Comparison of ENCODE assay signal across 16 mouse cellular contexts in genomic region chr6:120588701-120589659, GRCm38 (mm10). TPM values are rescaled to one million over a fixed set of nuclear protein-coding genes. Genes with fewer than 3 reads are reported as not detected.
DNase-seq lines count a peak whose midpoint lies in the region; ATAC-seq and TF ChIP-seq lines count a peak whose summit lies in the region.
"Had no signal": no experiment of that assay in that cellular context is flagged by ENCODE, and none has a peak within 500 bp of the region (broad histone marks: within the 10 kb centered on the region; RNA-seq: fewer than 3 reads in every experiment).

No protein-coding gene starts in this region.

- intact Hi-C loops in left cerebral cortex, postnatal 4 days (cut with DNase I), result no loop called here

- H3K9me3 ChIP-seq in heart, embryonic 12.5 days (replicated peaks), result no peaks in the 10 kb centered on the region
- no peaks in the 10 kb centered on the region for H3K9me3 ChIP-seq in midbrain, embryonic 13.5 days
- H3K9me3 ChIP-seq: forebrain, embryonic 12.5 days; midbrain, embryonic 15.5 days had no signal

- peaks cover 19% of the 10 kb centered on the region for H3K4me1 ChIP-seq in heart, embryonic 12.5 days (replicated peaks)
- H3K4me1 ChIP-seq in liver, adult 2 months (ENCODE audit: control insufficient read depth, insufficient read depth, low read length), result peaks cover 29% of the 10 kb centered on the region
- peaks cover 21% of the 10 kb centered on the region for H3K4me1 ChIP-seq in midbrain, embryonic 13.5 days (replicated peaks)

- H3K36me3 ChIP-seq in heart, embryonic 12.5 days, result no peaks in the 10 kb centered on the region
- no peaks in the 10 kb centered on the region for H3K36me3 ChIP-seq in liver, adult 2 months (ENCODE audit: control insufficient read depth, insufficient read depth, low read length)
- H3K36me3 ChIP-seq in midbrain, embryonic 13.5 days, result no peaks in the 10 kb centered on the region
- H3K36me3 ChIP-seq: forebrain, embryonic 12.5 days; midbrain, embryonic 15.5 days had no signal

- H3K79me2 ChIP-seq in liver, adult 2 months (ENCODE audit: control insufficient read depth, insufficient read depth, low read length), result no peaks in the 10 kb centered on the region

- peak; percentile 73 for DNase-seq in heart, adult 8-10 months (ENCODE audit: low spot score)
- DNase-seq in c-Kit-positive CD71-positive TER-119-negative erythroid progenitor cells, embryonic 14.5 days (ENCODE audit: low read depth), result peak; percentile 64
- peak; percentile 93 for DNase-seq in liver, adult 2 months (ENCODE audit: extremely low read depth, low read depth, low spot score)
- no peak for DNase-seq in left cerebral cortex, postnatal 4 days
- no peak for DNase-seq in kidney, postnatal 14 days
- DNase-seq: cerebellum, adult 11 months; embryo, embryonic 11 days; lung, postnatal 10 days; right cerebral cortex, postnatal 14 days; thymus, postnatal 36 days had no signal

- H3K4me3 ChIP-seq in heart, embryonic 12.5 days, result no peak overlapping the region
- no peak overlapping the region for H3K4me3 ChIP-seq in liver, adult 2 months (ENCODE audit: insufficient read depth, low read depth, low read length)
- H3K4me3 ChIP-seq in midbrain, embryonic 13.5 days (replicated peaks), result no peak overlapping the region
- H3K4me3 ChIP-seq: forebrain, embryonic 12.5 days; midbrain, embryonic 15.5 days had no signal

- H3K27me3 ChIP-seq in heart, embryonic 12.5 days (replicated peaks), result 0 out of 2 replicates have a peak, but pooled peaks cover 3% of the 10 kb centered on the region
- no peaks in the 10 kb centered on the region for H3K27me3 ChIP-seq in liver, adult 2 months (ENCODE audit: control insufficient read depth, insufficient read depth, low read length)
- no peaks in the 10 kb centered on the region for H3K27me3 ChIP-seq in midbrain, embryonic 13.5 days
- H3K27me3 ChIP-seq: CH12.LX; forebrain, embryonic 12.5 days; midbrain, embryonic 15.5 days had no signal

- no peak overlapping the region for H3K9ac ChIP-seq in heart, embryonic 12.5 days
- no peak overlapping the region for H3K9ac ChIP-seq in liver, adult 2 months (ENCODE audit: low read depth, low read length)
- no peak overlapping the region for H3K9ac ChIP-seq in midbrain, embryonic 13.5 days (replicated peaks)
- H3K9ac ChIP-seq: forebrain, embryonic 12.5 days; midbrain, embryonic 15.5 days had no signal

- no peak overlapping the region for H3K27ac ChIP-seq in heart, embryonic 12.5 days (ENCODE audit: poor library complexity, severe bottlenecking)
- H3K27ac ChIP-seq in liver, adult 2 months (replicated peaks; ENCODE audit: insufficient read depth, low read depth, low read length), result peak overlapping the region; percentile 84
- H3K27ac ChIP-seq in midbrain, embryonic 13.5 days, result no peak overlapping the region
- H3K27ac ChIP-seq: forebrain, embryonic 12.5 days; midbrain, embryonic 15.5 days had no signal

- H3K4me2 ChIP-seq in heart, embryonic 12.5 days, result no peak overlapping the region
- H3K4me2 ChIP-seq in midbrain, embryonic 13.5 days (replicated peaks), result no peak overlapping the region
- H3K4me2 ChIP-seq: forebrain, embryonic 12.5 days; midbrain, embryonic 15.5 days had no signal

- ATAC-seq in heart, embryonic 12.5 days (ENCODE audit: insufficient number of reproducible peaks, low FRiP score), result no peak
- ATAC-seq in midbrain, embryonic 13.5 days, result no peak
- ATAC-seq: hindbrain, embryonic 16.5 days; midbrain, embryonic 15.5 days had no signal

- WGBS in heart, embryonic 12.5 days, result 65% methylated on average over 11 of the region's 11 CpGs
- 23% methylated on average over 11 of the region's 11 CpGs for WGBS in liver, adult 2 months
- 86% methylated on average over 11 of the region's 11 CpGs for WGBS in midbrain, embryonic 13.5 days

- no peak for TF ChIP-seq CTCF in liver, adult 2 months (IDR thresholded peaks at IDR 0.05; ENCODE audit: low read depth, low read length)

- no peak for TF ChIP-seq POLR2A in liver, adult 2 months (IDR thresholded peaks at IDR 0.05; ENCODE audit: extremely low read depth, insufficient read depth, low read length)

RNA-seq across cellular contexts. Expression of gene Hdhd5, which starts 57.9 kb away (rescaled TPM):
- total RNA-seq in heart, adult 8-10 months (2022), result 10 to 100 TPM; 20.1 to 25.0 (median 22.9) TPM
- polyA plus RNA-seq in heart, embryonic 12.5 days (2016; fragmentation: Nextera tagmentation; extraction: Ambion mirVana), result 16.0 and 17.9 TPM in 2 replicates
- 21.1 and 22.3 TPM in 2 replicates for total RNA-seq in liver, adult 2 months (2014; rRNA removed)
- polyA plus RNA-seq in liver, adult 2 months (2012; rRNA removed), result 32.6 and 36.7 TPM in 2 replicates
- total RNA-seq in left cerebral cortex, postnatal 4 days (2021), result 10 to 100 TPM; 27.1 to 31.6 TPM
- polyA plus RNA-seq in midbrain, embryonic 13.5 days (2015; fragmentation: Nextera tagmentation; extraction: Ambion mirVana), result 14.5 and 15.3 TPM in 2 replicates

Comparison
In these comparisons a context has a peak if more than half of its experiments do, and no peak if none do; other contexts are left out.
1. DNase-seq: peak in heart, adult 8-10 months (single experiment), c-Kit-positive CD71-positive TER-119-negative erythroid progenitor cells, embryonic 14.5 days (single experiment) and liver, adult 2 months (single experiment); none in left cerebral cortex, postnatal 4 days (single experiment) and kidney, postnatal 14 days (single experiment).